Mouse (Mus musculus) leukemia stem cell, adult 10-12 weeks (primary cell): Measurements from ENCODE around the gene Prkcd. TPM values are rescaled to one million over a fixed set of nuclear protein-coding genes. Genes with fewer than 3 reads are reported as not detected.

Experiments used
- polyA plus RNA-seq: library from polyadenylated mRNA; stranded (reverse); fragments of >175 nt; gene quantifications from 2 replicates; pipeline ENCODE4 v1.2.3, GENCODE M21; 2012; ENCODE audit warnings: low replicate concordance

Prkcd gene
- polyA plus RNA-seq = 32.7 and 48.8 TPM in 2 replicates

DNA sequence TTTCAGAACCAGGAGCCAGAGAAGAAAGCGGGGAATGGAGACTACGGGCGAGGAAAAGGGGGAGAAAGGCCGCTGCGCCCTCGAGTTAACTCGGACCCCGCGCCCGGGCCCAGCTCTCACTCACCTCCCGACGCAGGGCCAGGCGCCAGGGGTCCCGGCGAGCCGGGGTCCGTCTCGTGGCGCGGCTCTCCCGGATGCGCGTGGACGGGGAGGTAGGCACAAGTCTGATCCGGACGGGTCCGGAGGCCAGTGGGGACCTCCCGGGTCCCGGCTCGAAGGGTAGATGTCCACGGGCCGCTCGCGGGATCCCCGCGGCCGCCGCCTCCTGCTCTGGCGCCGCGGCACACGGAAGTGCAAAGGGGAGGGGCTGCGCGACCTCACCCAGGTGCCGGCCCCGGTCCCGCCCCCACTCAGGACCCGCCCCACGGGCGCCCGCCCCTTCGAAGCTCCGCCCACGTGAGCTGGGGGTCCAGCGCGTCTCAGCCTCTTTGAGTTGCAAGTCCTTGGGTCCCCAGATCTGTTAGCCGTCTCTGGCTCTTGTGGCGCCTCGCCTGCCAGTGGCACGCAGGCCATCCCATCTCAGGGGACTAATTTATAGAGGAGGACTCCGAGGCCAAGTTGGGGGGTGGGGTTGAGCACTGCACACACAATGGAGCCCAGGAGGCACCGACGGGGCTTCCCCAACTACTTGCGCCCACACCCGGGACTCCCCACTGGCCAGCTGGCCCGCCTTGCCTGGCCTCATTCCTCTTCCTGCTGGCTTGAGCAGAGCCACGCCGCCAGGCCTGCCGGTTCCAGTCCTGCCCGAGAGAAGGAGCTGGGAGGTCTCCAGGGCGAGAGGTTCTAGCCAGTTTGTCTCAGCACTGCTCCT is at the start of gene Prkcd:
Prkcd (minus strand) TSS at position 355 of the 871 bp plus-strand sequence.

DNA sequence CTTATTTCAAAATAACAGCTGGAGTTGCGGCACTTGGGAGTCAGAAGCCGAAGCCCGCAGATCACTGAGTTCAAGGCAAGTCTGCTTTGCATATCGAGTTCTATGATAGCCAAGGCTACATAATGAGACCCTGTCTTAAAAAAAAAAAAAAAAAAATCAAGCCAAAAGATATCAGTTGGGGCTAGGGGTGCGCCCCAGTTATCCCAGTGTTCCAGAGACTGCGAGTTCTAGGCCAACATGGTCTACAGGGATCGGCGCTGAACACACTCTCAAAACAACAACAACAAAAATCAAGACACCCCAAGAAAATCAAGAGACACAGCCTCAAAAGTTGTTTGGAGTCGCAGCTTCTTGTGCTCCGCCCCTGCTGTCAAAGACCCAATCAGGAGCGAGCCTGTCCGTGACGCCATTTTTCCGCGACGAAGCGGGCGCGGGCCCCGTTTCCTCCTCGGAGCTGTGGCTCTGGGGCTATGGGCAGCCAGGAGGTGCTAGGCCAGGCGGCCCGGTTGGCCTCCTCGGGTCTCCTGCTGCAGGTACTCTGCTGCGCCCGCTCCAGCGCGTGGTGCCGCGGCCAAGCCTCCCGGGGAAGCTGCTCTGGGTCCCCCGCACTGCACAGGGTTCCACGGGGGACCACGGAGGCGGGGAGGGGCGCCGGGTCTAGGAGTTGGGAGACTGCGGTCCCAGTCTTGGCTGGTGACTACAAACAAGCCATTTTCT is 28.1 kb upstream of the Prkcd start, which contains the start of gene Rft1:
Rft1 (plus strand) TSS at position 418 of the 717 bp plus-strand sequence.

DNA sequence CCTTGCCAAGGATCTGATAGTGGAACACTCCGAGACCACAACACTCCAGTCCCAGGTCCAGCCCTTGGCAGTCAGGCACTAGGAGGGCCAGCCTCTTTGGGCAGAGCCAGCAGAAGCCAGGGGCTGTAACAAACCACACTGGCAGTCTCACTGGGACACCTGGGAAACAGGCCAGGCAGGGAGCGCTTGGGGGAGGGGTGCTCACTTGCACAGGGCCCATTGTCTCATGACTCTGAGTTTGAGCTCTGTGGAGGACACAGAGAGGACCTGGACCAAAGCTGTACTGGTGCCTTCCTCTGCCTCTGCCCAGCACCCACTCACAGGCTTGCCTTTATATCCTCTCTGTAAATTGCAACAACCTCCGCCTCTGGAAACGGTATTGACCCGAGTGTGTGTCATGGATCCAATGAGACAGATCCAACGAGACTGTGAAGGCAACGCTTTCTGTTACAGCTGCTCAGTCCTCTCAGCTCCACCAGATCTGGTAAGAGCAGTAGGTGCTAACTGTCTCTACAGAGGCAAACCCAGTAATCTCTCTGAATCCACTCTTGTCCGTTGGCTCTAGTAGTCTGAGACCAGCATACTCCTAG is 77.8 kb downstream of the Prkcd start, which contains the start of gene Tkt:
Tkt (plus strand) TSS at position 229 of the 590 bp plus-strand sequence.

Other genes with a start within 250 kb of the Prkcd start
- 67.4 and 71.4 TPM in 2 replicates for gene Dcp1a, start 146.7 kb downstream of the Prkcd start, polyA plus RNA-seq
- gene Cacna1d, start 134.8 kb downstream of the Prkcd start, polyA plus RNA-seq = 0.21 and 0.51 TPM in 2 replicates
- 177 and 698 TPM in 2 replicates for gene Tkt, start 77.9 kb downstream of the Prkcd start, polyA plus RNA-seq
- gene Rft1, start 28.1 kb upstream of the Prkcd start, polyA plus RNA-seq = 0.72 and 4.9 TPM in 2 replicates
- gene Sfmbt1, start 88.6 kb upstream of the Prkcd start, polyA plus RNA-seq = 1.1 and 2.0 TPM in 2 replicates
- gene Tmem110, start 199.4 kb upstream of the Prkcd start, polyA plus RNA-seq = 18.3 and 50.0 TPM in 2 replicates